Mouse (Mus musculus) intestine, embryonic 16.5 days (tissue): ENCODE data around the gene Pdap1. TPM values are rescaled to one million over a fixed set of nuclear protein-coding genes. Genes with fewer than 3 reads are reported as not detected.
A peak's percentile ranks its signal among the peaks of the same experiment; 100 is the strongest.

Experiments used
- ATAC-seq: fragments of 200-750 bp; cut with Nextera tagmentation; 2 replicates; pipeline ENCODE4 v1.8.0; 2017; ENCODE audit warnings: moderate TSS enrichment, moderate library complexity
- H3K27ac ChIP-seq: fragments of 300-500 bp; sonication (generic); 2 replicates; pipeline ENCODE4 v1.5.1; 2014; ENCODE audit warnings: mild to moderate bottlenecking, low read length
- H3K27me3 ChIP-seq: fragments of 300-500 bp; sonication (generic); replicated peaks from 2 replicates; pipeline ENCODE4 v1.6.1; 2014; ENCODE audit warnings: low read length, control low read depth, mixed read lengths; ENCODE audit not compliant: control insufficient read depth, insufficient read depth
- H3K36me3 ChIP-seq: fragments of 300-500 bp; sonication (generic); 2 replicates; pipeline ENCODE4 v1.6.1; 2014; ENCODE audit warnings: low read length, control low read depth; ENCODE audit not compliant: control insufficient read depth, insufficient read depth
- H3K4me1 ChIP-seq: fragments of 300-500 bp; sonication (generic); 2 replicates; pipeline ENCODE4 v1.6.1; 2014; ENCODE audit warnings: low read length, control low read depth, mixed read lengths; ENCODE audit not compliant: control insufficient read depth, insufficient read depth
- H3K4me2 ChIP-seq: fragments of 300-500 bp; sonication (generic); 2 replicates; pipeline ENCODE4 v1.6.1; 2014; ENCODE audit warnings: low read depth, low read length, control low read depth
- H3K4me3 ChIP-seq: fragments of 300-500 bp; sonication (generic); 2 replicates; pipeline ENCODE4 v1.5.1; 2014; ENCODE audit warnings: mild to moderate bottlenecking, low read length
- H3K9ac ChIP-seq: fragments of 300-500 bp; sonication (generic); 2 replicates; pipeline ENCODE4 v1.6.1; 2014; ENCODE audit warnings: low read depth, low read length
- H3K9me3 ChIP-seq: fragments of 300-500 bp; sonication (generic); 2 replicates; pipeline ENCODE4 v1.6.1; 2016; ENCODE audit warnings: low read length, control low read depth; ENCODE audit not compliant: control insufficient read depth
- WGBS: fragments of 180-500 bp; shearing (Covaris S2); extraction: QIAGEN DNeasy Blood & Tissue Kit; methylation state at CpG from one replicate; pipeline ENCODE4 v1.1.7; 2014; 5-methylcytosine and 5-hydroxymethylcytosine counted together
- polyA plus RNA-seq: library from polyadenylated mRNA; unstranded; fragments of >200 nt; fragmentation: Nextera tagmentation; extraction: Ambion mirVana; gene quantifications from 2 replicates; pipeline ENCODE4 v1.2.1, GENCODE M21; 2015

Gene Pdap1
- polyA plus RNA-seq: 62.7 and 66.6 TPM in 2 replicates

DNA sequence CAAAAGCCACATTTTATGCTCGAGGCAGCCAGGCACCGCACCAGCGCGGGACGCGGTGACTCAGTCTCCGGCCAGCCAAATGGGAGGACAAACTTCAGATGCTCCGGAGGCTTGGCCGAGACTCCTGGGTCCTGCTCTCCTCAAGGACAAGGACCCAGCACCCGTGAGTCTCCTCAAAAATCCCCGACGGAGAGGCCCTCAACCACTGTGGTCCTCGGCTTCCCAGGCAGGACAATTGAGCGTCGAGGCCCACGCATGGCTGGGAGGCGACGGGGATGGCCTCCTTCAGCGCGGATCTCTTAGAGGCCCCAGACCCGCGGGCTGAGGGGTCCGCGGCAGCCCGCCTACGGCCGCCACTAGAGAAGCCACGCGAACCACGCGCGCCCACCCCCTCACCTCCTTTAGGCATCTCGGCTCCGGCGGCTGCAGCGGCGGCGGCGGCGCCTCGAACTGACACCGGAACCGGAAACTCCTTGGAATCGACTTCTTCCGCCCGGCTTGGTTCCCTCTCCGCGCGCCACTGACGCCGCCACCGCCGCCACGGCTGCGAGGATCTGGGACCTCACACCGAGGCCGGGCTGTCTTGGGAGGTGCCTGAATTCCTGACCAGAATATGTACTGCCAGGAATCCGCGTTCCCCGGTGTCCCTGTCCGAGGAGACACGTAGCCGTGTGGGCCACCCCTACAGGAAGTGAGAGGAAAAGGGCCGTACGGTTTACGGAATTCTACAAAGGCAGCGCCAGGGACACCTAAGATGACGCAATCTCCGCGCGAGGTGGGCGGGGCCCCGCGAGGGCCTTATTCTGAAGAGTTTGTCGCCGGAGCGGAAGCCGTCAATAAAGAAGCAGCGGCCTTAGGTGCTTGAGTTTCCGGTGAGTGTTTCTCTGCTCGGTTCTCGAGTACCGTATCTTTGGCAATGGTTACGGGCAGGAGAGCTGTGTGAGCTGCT is at the start of gene Pdap1, which contains the start of gene Bud31:
Pdap1 (minus strand) TSS at position 668 of the 949 bp plus-strand sequence.
Bud31 (plus strand) TSS at position 792 of the 949 bp plus-strand sequence.
- Histone ChIP-seq H3K4me1 (peaks cover 20% of the 10 kb centered on the region), H3K27ac (peak within 1 kb of the TSS; percentile 81)

DNA sequence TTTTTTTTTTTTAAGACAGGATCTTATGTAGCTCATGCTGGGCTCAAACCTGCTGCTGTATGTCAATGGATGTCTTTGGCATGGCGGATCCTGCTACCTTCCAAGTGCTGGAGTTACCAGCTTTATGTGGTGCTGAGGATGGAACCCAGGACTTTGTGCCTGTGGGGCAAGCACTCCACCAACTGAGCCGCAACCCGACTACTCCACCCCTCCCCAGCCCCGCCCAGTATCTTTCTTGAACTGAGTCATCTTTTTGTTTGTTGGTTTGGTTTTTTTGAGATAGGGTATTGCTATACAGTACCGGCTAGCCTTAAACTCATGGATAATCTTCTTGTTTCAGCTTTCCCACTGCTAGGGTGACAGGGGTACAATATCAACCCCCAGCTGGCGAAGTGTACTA is 49.4 kb upstream of the Pdap1 start:
- WGBS: 91% methylated on average over 6 of the region's 6 CpGs
- Histone ChIP-seq H3K9ac (no peak overlapping the region), H3K4me3 (no peak overlapping the region), H3K36me3 (peaks cover 23% of the 10 kb centered on the region), H3K27me3 (no peaks in the 10 kb centered on the region), H3K27ac (no peak overlapping the region), H3K9me3 (no peaks in the 10 kb centered on the region), H3K4me2 (peak overlapping the region; percentile 63), H3K4me1 (peaks cover 11% of the 10 kb centered on the region)
- no peak for ATAC-seq

More for the DNA sequence above, at the start of gene Pdap1, which contains the start of gene Bud31:
- Histone ChIP-seq H3K9ac (peak within 1 kb of the TSS; percentile 85), H3K36me3 (peaks cover 22% of the 10 kb centered on the region), H3K4me3 (peak within 1 kb of the TSS; percentile 92), H3K27me3 (no peaks in the 10 kb centered on the region), H3K9me3 (no peaks in the 10 kb centered on the region), H3K4me2 (peak within 1 kb of the TSS; percentile 82)
- ATAC-seq: peak; percentile 95
- under 1% methylated on average over 84 of the region's 84 CpGs for WGBS

DNA sequence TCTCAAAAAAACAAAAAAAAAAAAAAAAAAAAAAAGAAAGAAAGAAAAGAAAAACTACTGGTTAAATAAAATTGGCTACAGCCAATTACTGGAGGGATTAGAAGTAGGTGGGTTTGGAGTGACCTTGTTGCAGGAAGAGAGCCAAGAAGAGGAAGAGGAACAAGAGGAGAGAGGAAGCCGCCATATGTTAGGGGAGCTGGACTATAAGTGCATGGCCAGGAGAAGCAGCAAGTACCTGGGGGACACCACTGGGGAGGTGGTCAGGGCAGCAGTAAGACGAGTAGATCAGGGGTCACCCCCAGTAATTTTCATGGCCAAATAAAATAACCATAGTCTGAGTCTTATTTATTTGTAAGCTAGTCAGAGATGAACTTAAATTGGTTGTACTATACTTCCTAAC is 45.2 kb upstream of the Pdap1 start:
- no peak for ATAC-seq
- Histone ChIP-seq H3K4me3 (no peak overlapping the region), H3K27ac (no peak overlapping the region), H3K9ac (no peak overlapping the region), H3K27me3 (no peaks in the 10 kb centered on the region), H3K4me1 (peaks cover 7% of the 10 kb centered on the region; the same call in 1 of the 2 replicates), H3K4me2 (no peak overlapping the region), H3K9me3 (no peaks in the 10 kb centered on the region), H3K36me3 (peaks cover 41% of the 10 kb centered on the region)
- 81% methylated on average over 2 of the region's 2 CpGs for WGBS

DNA sequence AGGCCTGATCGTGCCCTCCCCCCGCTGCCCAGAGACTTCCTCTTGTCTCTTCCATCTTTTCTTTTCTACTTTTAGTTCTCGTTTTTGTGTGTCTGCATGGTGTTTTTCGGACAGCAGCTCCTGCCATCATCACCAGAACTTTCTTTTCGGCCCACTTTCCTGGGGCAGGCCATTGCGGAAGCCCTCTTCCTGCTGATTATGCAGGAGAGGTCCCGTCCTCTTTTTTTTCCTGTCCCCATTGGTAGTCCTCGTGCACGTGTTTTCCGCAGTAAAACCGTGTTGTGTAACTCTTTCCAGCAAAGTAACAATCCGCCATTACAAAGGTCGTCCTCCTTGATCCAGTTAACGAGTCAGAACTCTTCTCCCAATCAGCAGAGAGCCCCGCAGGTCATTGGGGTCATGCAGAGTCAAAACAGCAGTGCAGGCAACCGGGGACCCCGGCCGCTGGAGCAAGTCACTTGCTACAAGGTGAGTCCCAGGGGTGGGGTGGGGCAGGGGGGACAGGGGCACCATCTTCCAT is 38.5 kb upstream of the Pdap1 start:
- WGBS: 85% methylated on average over 18 of the region's 18 CpGs
- Histone ChIP-seq H3K27me3 (no peaks in the 10 kb centered on the region), H3K9me3 (no peaks in the 10 kb centered on the region), H3K4me3 (no peak overlapping the region), H3K4me2 (no peak overlapping the region), H3K27ac (no peak overlapping the region), H3K36me3 (peaks cover 21% of the 10 kb centered on the region), H3K4me1 (no peaks in the 10 kb centered on the region), H3K9ac (no peak overlapping the region)
- no peak for ATAC-seq

DNA sequence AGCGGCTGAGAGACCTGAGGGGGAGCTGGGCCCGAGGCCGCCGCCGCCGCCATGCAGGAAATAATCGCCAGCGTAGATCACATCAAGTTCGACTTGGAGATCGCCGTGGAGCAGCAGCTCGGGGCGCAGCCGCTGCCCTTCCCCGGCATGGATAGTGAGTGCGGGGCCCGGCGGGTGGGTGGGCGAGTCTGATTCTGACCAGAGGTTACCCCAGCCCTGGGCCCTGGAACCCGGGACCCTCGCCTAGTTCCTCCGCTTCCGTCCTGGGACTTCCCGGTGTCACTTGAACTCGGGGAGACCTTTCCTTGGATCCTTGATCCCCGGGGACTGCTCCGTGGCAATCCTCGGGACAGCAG is 27.2 kb upstream of the Pdap1 start:
- H3K4me2 ChIP-seq: peak overlapping the region; percentile 84
- peak overlapping the region; percentile 62 for H3K27ac ChIP-seq
- peaks cover 4% of the 10 kb centered on the region; the same call in 1 of the 2 replicates for H3K36me3 ChIP-seq
- H3K4me1 ChIP-seq: peaks cover 15% of the 10 kb centered on the region
- no peaks in the 10 kb centered on the region for H3K27me3 ChIP-seq
- peak; percentile 25 for ATAC-seq
- H3K9me3 ChIP-seq: no peaks in the 10 kb centered on the region
- H3K4me3 ChIP-seq: peak overlapping the region; percentile 91
- H3K9ac ChIP-seq: peak overlapping the region; percentile 93
- WGBS: 0% methylated on average over 28 of the region's 28 CpGs

DNA sequence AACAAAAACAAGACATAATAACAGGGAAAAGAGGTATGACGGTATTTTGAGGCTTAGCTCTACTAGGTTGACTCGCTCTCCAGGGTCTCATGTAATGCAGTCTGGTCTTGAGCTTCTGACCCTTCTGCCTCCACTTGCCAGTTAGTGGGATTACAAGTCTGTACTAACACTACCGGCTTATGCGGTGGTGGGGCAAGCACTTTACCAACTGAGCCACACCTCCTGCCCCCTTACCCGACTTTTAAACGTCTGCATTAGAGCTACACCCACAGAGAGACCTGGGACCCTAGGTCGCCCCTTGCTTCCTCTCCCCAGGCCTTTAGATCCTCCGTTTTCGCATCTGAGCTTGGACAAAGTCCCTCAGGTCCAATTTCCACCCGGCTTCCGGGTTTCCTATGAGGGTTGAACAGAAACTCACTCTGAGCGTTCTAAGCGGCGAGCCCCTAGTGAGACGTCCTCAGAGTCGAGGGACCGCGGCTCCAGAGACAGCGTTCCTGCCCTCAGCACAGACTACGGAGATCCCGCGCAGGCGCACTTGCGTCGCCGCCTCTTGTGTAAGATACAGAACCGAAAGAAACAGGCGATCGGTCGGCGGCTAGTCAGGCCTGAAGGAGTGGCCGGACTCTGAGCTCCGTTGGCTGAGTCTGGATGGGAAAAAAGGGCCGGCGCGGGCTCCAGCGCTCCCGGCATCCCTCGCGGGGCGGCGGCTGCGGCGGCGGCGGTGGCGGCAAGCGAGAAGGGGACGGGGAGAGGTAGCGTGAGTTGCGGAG is 26.7 kb upstream of the Pdap1 start, which contains the start of the genes Ptcd1 and Cpsf4:
Ptcd1 (minus strand) TSS at position 573 of the 770 bp plus-strand sequence.
Cpsf4 (plus strand) TSS at position 678 of the 770 bp plus-strand sequence.
- Histone ChIP-seq H3K27me3 (no peaks in the 10 kb centered on the region), H3K36me3 (peaks cover under 1% of the 10 kb centered on the region; the same call in 1 of the 2 replicates), H3K9ac (peak within 1 kb of the TSS; percentile 93), H3K4me2 (peak within 1 kb of the TSS; percentile 84), H3K4me1 (peaks cover 15% of the 10 kb centered on the region), H3K4me3 (peak within 1 kb of the TSS; percentile 91), H3K27ac (peak within 1 kb of the TSS; percentile 94), H3K9me3 (no peaks in the 10 kb centered on the region)
- 1% methylated on average over 51 of the region's 51 CpGs for WGBS
- peak; percentile 96 for ATAC-seq

DNA sequence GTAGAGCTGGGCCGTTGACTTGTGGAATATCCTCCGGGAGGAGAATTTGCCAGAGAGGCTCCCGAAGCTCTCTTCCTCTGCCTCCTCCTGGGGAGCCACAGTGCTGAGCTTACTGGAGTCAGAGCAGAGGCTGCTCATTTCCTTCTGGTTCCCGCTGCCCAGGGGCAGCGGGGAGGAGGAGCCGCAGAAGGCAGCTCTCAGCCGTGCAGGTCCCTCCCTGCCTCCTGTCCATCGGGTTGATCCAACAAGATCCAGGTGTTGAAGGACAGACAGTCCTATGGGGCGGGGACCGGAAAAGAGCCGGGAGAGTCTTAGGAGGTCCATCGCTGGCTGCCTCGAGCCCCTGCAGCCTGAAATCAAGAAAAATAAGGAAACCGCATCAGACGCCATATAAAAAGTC is 25.1 kb upstream of the Pdap1 start:
- Histone ChIP-seq H3K4me1 (peaks cover 15% of the 10 kb centered on the region), H3K27me3 (no peaks in the 10 kb centered on the region), H3K9me3 (no peaks in the 10 kb centered on the region), H3K36me3 (no peaks in the 10 kb centered on the region), H3K4me2 (no peak overlapping the region), H3K27ac (no peak overlapping the region), H3K4me3 (no peak overlapping the region), H3K9ac (0 out of 2 replicates have a peak overlapping the region, but pooled peaks have one; percentile 6)
- 84% methylated on average over 15 of the region's 15 CpGs for WGBS
- no peak for ATAC-seq

DNA sequence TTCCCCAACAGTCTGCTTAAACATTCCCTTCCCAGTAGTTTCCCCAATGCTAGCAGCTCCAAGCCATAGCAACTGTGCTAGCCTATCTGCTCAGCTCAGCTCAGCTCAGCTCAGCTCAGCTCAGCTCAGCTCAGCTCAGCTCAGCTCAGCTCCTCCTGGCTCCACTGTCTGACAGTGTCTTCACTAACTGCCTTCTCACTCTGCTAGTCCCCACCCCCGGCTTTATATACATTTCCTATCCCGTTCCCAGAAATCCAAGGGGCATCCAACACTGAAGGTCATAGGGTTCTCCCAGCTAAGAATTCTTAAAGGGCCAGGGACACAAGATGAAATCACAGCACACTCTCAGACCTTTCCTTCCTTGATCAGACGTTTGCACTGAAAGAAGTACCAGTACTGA is 24.7 kb upstream of the Pdap1 start:
- WGBS: 47% methylated on average over 3 of the region's 3 CpGs
- 0 out of 2 replicates have a peak, but pooled peaks cover 1% of the 10 kb centered on the region for H3K36me3 ChIP-seq
- H3K9me3 ChIP-seq: no peaks in the 10 kb centered on the region
- 0 out of 2 replicates have a peak overlapping the region, but pooled peaks have one; percentile 6 for H3K9ac ChIP-seq
- no peaks in the 10 kb centered on the region for H3K27me3 ChIP-seq
- no peak for ATAC-seq
- H3K4me3 ChIP-seq: no peak overlapping the region
- H3K4me2 ChIP-seq: no peak overlapping the region
- H3K4me1 ChIP-seq: peaks cover 15% of the 10 kb centered on the region
- no peak overlapping the region for H3K27ac ChIP-seq
